Mouse (Mus musculus): ENCODE data around the gene Arel1. TPM values are rescaled to one million over a fixed set of nuclear protein-coding genes. Genes with fewer than 3 reads are reported as not detected.

Arel1 gene
- 22.5 and 25.0 TPM in 2 replicates for polyA plus RNA-seq (2015; fragmentation: Nextera tagmentation; extraction: Ambion mirVana)

DNA sequence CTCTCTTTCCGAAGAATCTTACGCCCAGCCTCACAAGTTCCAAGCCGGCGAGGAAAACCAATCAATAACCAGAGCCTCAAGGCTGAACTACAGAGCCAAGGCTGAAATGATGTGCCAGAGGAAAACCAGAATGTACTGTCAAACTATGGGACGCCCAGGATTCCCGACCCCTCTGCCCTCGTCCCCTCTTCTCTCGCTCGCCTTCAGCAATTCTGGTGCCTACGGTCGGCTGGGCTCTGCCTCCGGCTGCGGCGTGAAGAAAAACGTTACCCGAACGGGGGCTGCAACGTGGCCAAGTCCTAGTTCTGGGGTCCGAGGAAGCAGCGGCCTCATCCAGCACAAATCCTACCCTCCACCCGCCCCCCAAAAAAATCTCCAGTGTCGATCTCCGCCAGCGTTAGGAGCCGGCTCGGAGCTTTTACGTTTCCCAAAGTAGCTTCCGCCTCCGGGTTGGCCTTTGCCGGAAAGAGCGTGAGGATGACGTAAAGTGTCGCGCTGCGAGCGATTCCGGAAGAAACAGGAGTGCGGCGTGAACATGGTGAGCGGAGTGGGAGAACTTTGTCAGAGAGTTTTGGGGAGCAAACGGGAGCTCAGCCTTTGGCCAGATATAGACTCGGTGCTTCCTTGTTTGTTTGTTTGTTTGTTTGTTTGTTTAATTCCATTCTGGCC, at the start of gene Arel1, which contains the start of gene Fcf1:
Gene Arel1, minus strand, starts transcription at position 473 of the 669 bp plus-strand sequence.
Gene Fcf1, plus strand, starts transcription at position 470 of the 669 bp plus-strand sequence.

GRCm38 (mm10) chr12:84996083-84996496, 25.4 kb upstream of the Arel1 start, which contains the start of gene Ylpm1:
Gene Ylpm1 (plus strand): TSS chr12:84996321.

DNA sequence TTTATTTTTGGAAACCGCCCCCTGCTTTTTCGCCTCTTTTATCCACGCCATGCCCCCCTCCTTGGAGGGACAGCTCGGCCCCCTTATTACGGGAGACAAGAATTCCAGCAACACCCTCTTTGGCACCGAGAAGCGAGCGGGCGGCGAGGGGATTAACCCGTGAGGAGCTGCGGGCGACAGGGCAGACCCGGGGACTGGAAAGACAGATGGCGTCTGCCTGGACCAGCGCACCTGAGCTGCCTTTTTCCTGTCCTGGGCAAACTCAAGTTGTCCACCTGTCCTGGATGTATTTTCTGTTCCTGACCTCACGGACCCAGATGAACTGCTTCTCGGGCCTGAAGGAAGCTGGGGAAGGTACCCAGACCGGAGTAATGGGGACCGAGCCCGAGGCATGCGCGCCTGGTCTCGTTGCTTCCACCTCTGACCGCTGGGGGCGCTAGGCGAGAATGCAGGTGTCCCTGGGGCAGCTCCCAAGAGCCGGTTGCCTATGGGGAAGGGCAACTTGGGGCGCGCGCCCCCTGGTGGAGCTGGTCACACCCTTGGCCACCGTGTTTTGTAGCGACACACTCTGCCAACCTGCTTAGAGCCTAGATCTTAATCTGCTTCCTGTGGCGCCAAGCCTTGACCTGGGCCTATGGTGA, 94.1 kb downstream of the Arel1 start, which contains the start of gene Ltbp2:
Gene Ltbp2, minus strand, starts transcription at position 52 of the 641 bp plus-strand sequence.

Other genes starting within 250 kb of the Arel1 start
- 49.9 and 50.8 TPM in 2 replicates for gene Npc2, start 197.7 kb downstream of the Arel1 start, polyA plus RNA-seq (2015; fragmentation: Nextera tagmentation; extraction: Ambion mirVana)
- gene Isca2, start 197.6 kb downstream of the Arel1 start, polyA plus RNA-seq (2015; fragmentation: Nextera tagmentation; extraction: Ambion mirVana), result 138 and 144 TPM in 2 replicates
- gene Ltbp2, start 94.4 kb downstream of the Arel1 start, polyA plus RNA-seq (2015; fragmentation: Nextera tagmentation; extraction: Ambion mirVana), result 0.21 and 0.36 TPM in 2 replicates
- 68.6 and 69.5 TPM in 2 replicates for gene Fcf1, start within 50 bp of the Arel1 start, polyA plus RNA-seq (2015; fragmentation: Nextera tagmentation; extraction: Ambion mirVana)
- 27.4 and 29.0 TPM in 2 replicates for gene Ylpm1, start 25.4 kb upstream of the Arel1 start, polyA plus RNA-seq (2015; fragmentation: Nextera tagmentation; extraction: Ambion mirVana)
- 2.1 and 2.4 TPM in 2 replicates for gene Prox2, start 139.9 kb upstream of the Arel1 start, polyA plus RNA-seq (2015; fragmentation: Nextera tagmentation; extraction: Ambion mirVana)
- gene Dlst, start 139.9 kb upstream of the Arel1 start, polyA plus RNA-seq (2015; fragmentation: Nextera tagmentation; extraction: Ambion mirVana), result 105 and 113 TPM in 2 replicates
- 32.5 and 35.1 TPM in 2 replicates for gene Rps6kl1, start 180.4 kb upstream of the Arel1 start, polyA plus RNA-seq (2015; fragmentation: Nextera tagmentation; extraction: Ambion mirVana)
- 10.6 and 13.1 TPM in 2 replicates for gene Pgf, start 206.9 kb upstream of the Arel1 start, polyA plus RNA-seq (2015; fragmentation: Nextera tagmentation; extraction: Ambion mirVana)
- gene Eif2b2, start 248.6 kb upstream of the Arel1 start, polyA plus RNA-seq (2015; fragmentation: Nextera tagmentation; extraction: Ambion mirVana), result 65.8 and 80.2 TPM in 2 replicates